In genomic region chr3:29291633-29292032, GRCm38 (mm10) we compare ENCODE assay signal across 24 mouse cellular contexts.
DNase-seq lines count a peak whose midpoint lies in the region; ATAC-seq and TF ChIP-seq lines count a peak whose summit lies in the region.
"Had no signal": no experiment of that assay in that cellular context is flagged by ENCODE, and none has a peak within 500 bp of the region (broad histone marks: within the 10 kb centered on the region; RNA-seq: fewer than 3 reads in every experiment).

No protein-coding gene starts in this region.

- H3K36me3 ChIP-seq in forebrain, embryonic 11.5 days (ENCODE audit: control insufficient read depth, insufficient read depth, low read length) = no peaks in the 10 kb centered on the region
- no peaks in the 10 kb centered on the region for H3K36me3 ChIP-seq in forebrain, embryonic 16.5 days (ENCODE audit: control insufficient read depth, insufficient read depth)
- H3K36me3 ChIP-seq in hindbrain, embryonic 11.5 days (ENCODE audit: control insufficient read depth, insufficient read depth, low read length) = no peaks in the 10 kb centered on the region
- no peaks in the 10 kb centered on the region for H3K36me3 ChIP-seq in hindbrain, embryonic 13.5 days
- no peaks in the 10 kb centered on the region for H3K36me3 ChIP-seq in midbrain, embryonic 12.5 days
- no peaks in the 10 kb centered on the region for H3K36me3 ChIP-seq in midbrain, embryonic 14.5 days (ENCODE audit: control insufficient read depth, insufficient read depth, low read length)
- H3K36me3 ChIP-seq in thymus, adult 2 months (ENCODE audit: control insufficient read depth, insufficient read depth, low read length) = no peaks in the 10 kb centered on the region
- H3K36me3 ChIP-seq: embryonic facial prominence, embryonic 12.5 days; embryonic facial prominence, embryonic 15.5 days; forebrain, embryonic 15.5 days; intestine, embryonic 15.5 days had no signal

- no peak for TF ChIP-seq CTCF in brain, embryonic 14.5 days (IDR thresholded peaks at IDR 0.05; ENCODE audit: borderline replicate concordance, extremely low read depth, insufficient read depth, insufficient read length)
- no peak for TF ChIP-seq CTCF in thymus, adult 2 months (IDR thresholded peaks at IDR 0.05; ENCODE audit: borderline replicate concordance, control insufficient read depth, extremely low read depth, insufficient read depth, low read length, poor library complexity)

- peak overlapping the region; percentile 55; the same call in 1 of the 2 replicates for H3K27ac ChIP-seq in forebrain, embryonic 11.5 days (ENCODE audit: low read depth, low read length)
- no peak overlapping the region for H3K27ac ChIP-seq in forebrain, embryonic 16.5 days (ENCODE audit: low read length)
- 0 out of 2 replicates have a peak overlapping the region, but pooled peaks have one; percentile 2 for H3K27ac ChIP-seq in hindbrain, embryonic 11.5 days (ENCODE audit: low read depth, low read length)
- no peak overlapping the region for H3K27ac ChIP-seq in hindbrain, embryonic 13.5 days
- H3K27ac ChIP-seq in midbrain, embryonic 12.5 days (replicated peaks) = peak overlapping the region; percentile 65
- H3K27ac ChIP-seq in midbrain, embryonic 14.5 days (replicated peaks; ENCODE audit: low read depth, low read length) = no peak overlapping the region
- H3K27ac ChIP-seq in thymus, adult 2 months (ENCODE audit: control insufficient read depth, insufficient read depth, low read length) = no peak overlapping the region
- H3K27ac ChIP-seq: embryonic facial prominence, embryonic 12.5 days; embryonic facial prominence, embryonic 15.5 days; forebrain, embryonic 15.5 days; gastrocnemius, adult 2 months; intestine, embryonic 15.5 days had no signal

- H3K9me3 ChIP-seq in forebrain, embryonic 11.5 days (ENCODE audit: control insufficient read depth, low read length) = no peaks in the 10 kb centered on the region
- no peaks in the 10 kb centered on the region for H3K9me3 ChIP-seq in forebrain, embryonic 16.5 days (ENCODE audit: control insufficient read depth, low read length)
- no peaks in the 10 kb centered on the region for H3K9me3 ChIP-seq in hindbrain, embryonic 11.5 days (ENCODE audit: control insufficient read depth, low read length)
- no peaks in the 10 kb centered on the region for H3K9me3 ChIP-seq in hindbrain, embryonic 13.5 days
- no peaks in the 10 kb centered on the region for H3K9me3 ChIP-seq in midbrain, embryonic 12.5 days
- no peaks in the 10 kb centered on the region for H3K9me3 ChIP-seq in midbrain, embryonic 14.5 days (ENCODE audit: control insufficient read depth, low read length)
- H3K9me3 ChIP-seq: embryonic facial prominence, embryonic 12.5 days; embryonic facial prominence, embryonic 15.5 days; forebrain, embryonic 15.5 days; intestine, embryonic 15.5 days had no signal

- H3K4me3 ChIP-seq in forebrain, embryonic 11.5 days (ENCODE audit: low read depth, low read length) = no peak overlapping the region
- H3K4me3 ChIP-seq in forebrain, embryonic 16.5 days (replicated peaks; ENCODE audit: low read length) = no peak overlapping the region
- no peak overlapping the region for H3K4me3 ChIP-seq in hindbrain, embryonic 11.5 days (ENCODE audit: low read depth, low read length)
- no peak overlapping the region for H3K4me3 ChIP-seq in hindbrain, embryonic 13.5 days
- H3K4me3 ChIP-seq in midbrain, embryonic 12.5 days = no peak overlapping the region
- H3K4me3 ChIP-seq in midbrain, embryonic 14.5 days (replicated peaks; ENCODE audit: low read depth, low read length) = no peak overlapping the region
- H3K4me3 ChIP-seq in thymus, adult 2 months (ENCODE audit: control insufficient read depth, insufficient read depth, low read length) = no peak overlapping the region
- H3K4me3 ChIP-seq: embryonic facial prominence, embryonic 12.5 days; embryonic facial prominence, embryonic 15.5 days; forebrain, embryonic 15.5 days; gastrocnemius, adult 2 months; intestine, embryonic 15.5 days had no signal

- 54% methylated on average over 4 of the region's 4 CpGs for WGBS in forebrain, embryonic 11.5 days
- 48% methylated on average over 4 of the region's 4 CpGs for WGBS in forebrain, embryonic 16.5 days
- 59% methylated on average over 4 of the region's 4 CpGs for WGBS in hindbrain, embryonic 11.5 days
- 50% methylated on average over 4 of the region's 4 CpGs for WGBS in hindbrain, embryonic 13.5 days
- 60% methylated on average over 4 of the region's 4 CpGs for WGBS in midbrain, embryonic 12.5 days
- 47% methylated on average over 4 of the region's 4 CpGs for WGBS in midbrain, embryonic 14.5 days
- WGBS in thymus, adult 2 months = 90% methylated on average over 4 of the region's 4 CpGs

- TF ChIP-seq POLR2A in brain, embryonic 14.5 days (IDR thresholded peaks at IDR 0.05; ENCODE audit: borderline replicate concordance, extremely low read depth, insufficient read depth, insufficient read length, poor library complexity, severe bottlenecking) = no peak
- no peak for TF ChIP-seq POLR2A in thymus, adult 2 months (IDR thresholded peaks at IDR 0.05; ENCODE audit: control insufficient read depth, extremely low read depth, insufficient read depth, low read length, poor library complexity)

- H3K9ac ChIP-seq in forebrain, embryonic 11.5 days (ENCODE audit: low read length) = no peak overlapping the region
- H3K9ac ChIP-seq in forebrain, embryonic 16.5 days (replicated peaks; ENCODE audit: low read depth, low read length) = no peak overlapping the region
- H3K9ac ChIP-seq in hindbrain, embryonic 11.5 days (ENCODE audit: low read depth, low read length) = no peak overlapping the region
- no peak overlapping the region for H3K9ac ChIP-seq in hindbrain, embryonic 13.5 days
- H3K9ac ChIP-seq in midbrain, embryonic 12.5 days (replicated peaks) = no peak overlapping the region
- no peak overlapping the region for H3K9ac ChIP-seq in midbrain, embryonic 14.5 days (replicated peaks; ENCODE audit: low read length)
- H3K9ac ChIP-seq: embryonic facial prominence, embryonic 12.5 days; embryonic facial prominence, embryonic 15.5 days; forebrain, embryonic 15.5 days; intestine, embryonic 15.5 days had no signal

- DNase-seq in forebrain, embryonic 11.5 days (ENCODE audit: low spot score) = no peak
- no peak for DNase-seq in hindbrain, embryonic 11.5 days (ENCODE audit: low spot score)
- no peak for DNase-seq in midbrain, embryonic 14.5 days
- peak; percentile 25 for DNase-seq in brain, embryonic 14.5 days (ENCODE audit: low read depth)
- DNase-seq in thymus, adult 2 months = no peak
- DNase-seq: adrenal gland, adult 2 months; adrenal gland, postnatal 14 days; cerebellum, adult 11-12 months; cerebellum, adult 8-10 months; cerebellum, postnatal 10 days; cerebellum, postnatal 36 days; gastrocnemius, adult 2 months; gastrocnemius, postnatal 14 days; heart, adult 11 months had no signal

- H3K27me3 ChIP-seq in forebrain, embryonic 11.5 days (ENCODE audit: control insufficient read depth, insufficient read depth, low read length) = no peaks in the 10 kb centered on the region
- no peaks in the 10 kb centered on the region for H3K27me3 ChIP-seq in forebrain, embryonic 16.5 days (replicated peaks; ENCODE audit: control insufficient read depth, insufficient read depth, low read length)
- H3K27me3 ChIP-seq in hindbrain, embryonic 11.5 days (ENCODE audit: control insufficient read depth, insufficient read depth, low read length) = no peaks in the 10 kb centered on the region
- no peaks in the 10 kb centered on the region for H3K27me3 ChIP-seq in hindbrain, embryonic 13.5 days
- H3K27me3 ChIP-seq in midbrain, embryonic 12.5 days = no peaks in the 10 kb centered on the region
- H3K27me3 ChIP-seq in midbrain, embryonic 14.5 days (ENCODE audit: control insufficient read depth, insufficient read depth, low read length) = no peaks in the 10 kb centered on the region
- H3K27me3 ChIP-seq in thymus, adult 2 months (ENCODE audit: control insufficient read depth, insufficient read depth, low read length) = no peaks in the 10 kb centered on the region
- H3K27me3 ChIP-seq: embryonic facial prominence, embryonic 12.5 days; embryonic facial prominence, embryonic 15.5 days; forebrain, embryonic 15.5 days; intestine, embryonic 15.5 days had no signal

- no peak overlapping the region for H3K4me2 ChIP-seq in forebrain, embryonic 11.5 days (ENCODE audit: low read depth, low read length, severe bottlenecking)
- H3K4me2 ChIP-seq in forebrain, embryonic 16.5 days (ENCODE audit: low read length) = no peak overlapping the region
- H3K4me2 ChIP-seq in hindbrain, embryonic 11.5 days (replicated peaks; ENCODE audit: low read depth, low read length) = no peak overlapping the region
- no peak overlapping the region for H3K4me2 ChIP-seq in hindbrain, embryonic 13.5 days
- H3K4me2 ChIP-seq in midbrain, embryonic 12.5 days (replicated peaks) = no peak overlapping the region
- H3K4me2 ChIP-seq in midbrain, embryonic 14.5 days (ENCODE audit: low read length) = no peak overlapping the region
- H3K4me2 ChIP-seq: embryonic facial prominence, embryonic 12.5 days; embryonic facial prominence, embryonic 15.5 days; forebrain, embryonic 15.5 days; heart, embryonic 11.5 days; intestine, embryonic 15.5 days had no signal

- 0 out of 2 replicates have a peak, but pooled peaks cover 2% of the 10 kb centered on the region for H3K4me1 ChIP-seq in forebrain, embryonic 11.5 days (replicated peaks; ENCODE audit: control insufficient read depth, insufficient read depth, low read length)
- 0 out of 2 replicates have a peak, but pooled peaks cover 3% of the 10 kb centered on the region for H3K4me1 ChIP-seq in forebrain, embryonic 16.5 days (replicated peaks; ENCODE audit: control insufficient read depth, insufficient read depth, low read length)
- no peaks in the 10 kb centered on the region for H3K4me1 ChIP-seq in hindbrain, embryonic 11.5 days (replicated peaks; ENCODE audit: control insufficient read depth, insufficient read depth, low read length)
- peaks cover 7% of the 10 kb centered on the region; the same call in 1 of the 2 replicates for H3K4me1 ChIP-seq in hindbrain, embryonic 13.5 days (replicated peaks)
- peaks cover 15% of the 10 kb centered on the region for H3K4me1 ChIP-seq in midbrain, embryonic 12.5 days
- peaks cover 5% of the 10 kb centered on the region; the same call in 1 of the 2 replicates for H3K4me1 ChIP-seq in midbrain, embryonic 14.5 days (ENCODE audit: control insufficient read depth, insufficient read depth, low read length)
- no peaks in the 10 kb centered on the region for H3K4me1 ChIP-seq in thymus, adult 2 months (replicated peaks; ENCODE audit: control insufficient read depth, insufficient read depth, low read length)
- H3K4me1 ChIP-seq: embryonic facial prominence, embryonic 12.5 days; embryonic facial prominence, embryonic 15.5 days; intestine, embryonic 15.5 days had no signal

- no peak for ATAC-seq in forebrain, embryonic 11.5 days (replicated peaks; ENCODE audit: low FRiP score)
- no peak for ATAC-seq in forebrain, embryonic 16.5 days
- no peak for ATAC-seq in hindbrain, embryonic 11.5 days (ENCODE audit: low FRiP score)
- no peak for ATAC-seq in hindbrain, embryonic 13.5 days (ENCODE audit: low FRiP score)
- ATAC-seq in midbrain, embryonic 12.5 days (ENCODE audit: low FRiP score, low read depth) = no peak; the same call in 1 of the 2 replicates
- no peak for ATAC-seq in midbrain, embryonic 14.5 days (ENCODE audit: low FRiP score, low TSS enrichment)
- ATAC-seq: CD4-positive, CD25-positive, alpha-beta regulatory T cell, adult 4 months; forebrain, embryonic 15.5 days; hindbrain, embryonic 16.5 days; intestine, embryonic 15.5 days had no signal

Comparison
In these comparisons a context has a peak if more than half of its experiments do, and no peak if none do; other contexts are left out.
1. H3K27ac ChIP-seq: peak in forebrain, embryonic 11.5 days (single experiment), hindbrain, embryonic 11.5 days (single experiment) and midbrain, embryonic 12.5 days (single experiment); none in forebrain, embryonic 16.5 days (single experiment), hindbrain, embryonic 13.5 days (single experiment), midbrain, embryonic 14.5 days (single experiment) and thymus, adult 2 months (single experiment).